Mouse (Mus musculus) heart, adult 2 months (tissue): ENCODE results near the gene 3100002H09Rik.
A peak's percentile ranks its signal among the peaks of the same experiment; 100 is the strongest.

Experiments
- CTCF ChIP-seq: fragments of 200-600 bp; IDR thresholded peaks from 2 replicates; pipeline ENCODE4 v1.8.1; 2022; ENCODE audit warnings: antibody characterized with exemption, mild to moderate bottlenecking, moderate library complexity
- EP300 ChIP-seq: fragments of 200-500 bp; IDR thresholded peaks from 2 replicates; pipeline ENCODE4 v1.6.1; 2011; ENCODE audit warnings: low read depth, low read length, control low read depth; ENCODE audit not compliant: insufficient read depth
- POLR2A ChIP-seq: fragments of 200-500 bp; IDR thresholded peaks from 2 replicates; pipeline ENCODE4 v1.6.1; 2011; ENCODE audit warnings: mild to moderate bottlenecking, low read depth, low read length, control low read depth; ENCODE audit not compliant: insufficient read depth

GRCm38 (mm10) chr4:124652886-124653285, 42.3 kb upstream of the 3100002H09Rik start:
- TF ChIP-seq CTCF (peak; percentile 18), POLR2A (no peak), EP300 (no peak)
